Mouse (Mus musculus): ENCODE results near the gene Btbd35f15.
"Not testable (repeated sequence)": the region's sequence is repeated elsewhere in the genome, so short reads cannot be mapped to it uniquely, and the experiment has no call there.

Gene Btbd35f15

DNA sequence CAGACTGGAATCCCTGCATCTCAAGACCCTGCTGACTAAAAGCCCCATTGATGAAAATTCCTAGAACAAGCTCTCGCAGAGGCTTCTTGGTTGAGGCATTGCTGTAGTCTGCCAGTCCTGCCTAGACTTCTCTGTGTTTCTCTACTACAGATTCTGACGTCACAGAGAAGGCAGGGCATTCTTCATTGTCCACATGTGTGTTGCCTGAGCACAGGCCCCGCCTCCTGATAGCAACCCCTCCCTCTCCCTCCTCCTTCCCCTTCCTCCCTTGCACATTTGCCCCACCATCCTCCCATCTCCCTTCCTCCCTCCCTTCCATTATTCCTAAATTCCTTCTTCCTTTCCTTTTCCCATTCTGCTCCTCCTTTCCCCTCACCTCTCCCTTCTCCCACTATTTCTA is at the start of gene Btbd35f15:
Gene Btbd35f15, minus strand, starts transcription at position 101 of the 400 bp plus-strand sequence.
- not testable (repeated sequence) for DNase-seq
